Mouse (Mus musculus) testis, adult 2 months (tissue): ENCODE results near the gene Adamtsl5.
A peak's percentile ranks its signal among the peaks of the same experiment; 100 is the strongest.

Source experiments
- CTCF ChIP-seq: fragments of 200-500 bp; IDR thresholded peaks from 2 replicates; pipeline ENCODE4 v1.5.1; 2012; ENCODE audit warnings: low read depth, mild to moderate bottlenecking, inconsistent platforms, low read length, moderate library complexity; ENCODE audit not compliant: control insufficient read depth, insufficient read depth, insufficient replicate concordance
- POLR2A ChIP-seq: fragments of 200-500 bp; IDR thresholded peaks from 2 replicates; pipeline ENCODE4 v1.6.1; 2012; ENCODE audit warnings: low read depth, mild to moderate bottlenecking, inconsistent platforms, low read length, moderate library complexity; ENCODE audit not compliant: control insufficient read depth

GRCm38 (mm10) chr10:80377716-80378115, 29.5 kb upstream of the Adamtsl5 start:
- TF ChIP-seq CTCF: peak; percentile 92
- no peak for TF ChIP-seq POLR2A
